Mouse (Mus musculus) G1E (cell line): ENCODE data around the gene Mob1a. TPM values are rescaled to one million over a fixed set of nuclear protein-coding genes. Genes with fewer than 3 reads are reported as not detected.
"Not testable (repeated sequence)": the region's sequence is repeated elsewhere in the genome, so short reads cannot be mapped to it uniquely, and the experiment has no call there.

Experiments
- ATAC-seq: 2 replicates; pipeline ENCODE4 v1.8.0; 2016; ENCODE audit warnings: mild to moderate bottlenecking; ENCODE audit not compliant: insufficient number of reproducible peaks, poor library complexity, low FRiP score, severe bottlenecking; ENCODE audit errors: extremely low read depth
- DNase-seq: peaks from one replicate; pipeline ENCODE4 v3.0.0; 2012; ENCODE audit warnings: low spot score
- H3K27me3 ChIP-seq: 2 replicates; pipeline ENCODE4 v1.6.1; 2012; ENCODE audit warnings: mild to moderate bottlenecking, low read length, inconsistent platforms; ENCODE audit not compliant: insufficient read depth
- H3K36me3 ChIP-seq: replicated peaks from 2 replicates; pipeline ENCODE3; 2012; ENCODE audit warnings: mild to moderate bottlenecking, inconsistent platforms
- H3K4me1 ChIP-seq: 2 replicates; pipeline ENCODE4 v1.6.1; 2012; ENCODE audit warnings: low read depth, low read length, inconsistent platforms, mixed read lengths; ENCODE audit not compliant: insufficient read depth
- H3K4me3 ChIP-seq: 2 replicates; pipeline ENCODE4 v1.5.1; 2012; ENCODE audit warnings: low read depth, mild to moderate bottlenecking, inconsistent platforms, low read length, moderate library complexity, mixed read lengths
- H3K9me3 ChIP-seq: replicated peaks from 2 replicates; pipeline ENCODE4 v1.6.1; 2012; ENCODE audit warnings: inconsistent platforms
- CTCF ChIP-seq: IDR thresholded peaks from 2 replicates; pipeline ENCODE4 v1.5.1; 2012; ENCODE audit warnings: low read depth, low read length, inconsistent platforms, mixed read lengths
- GATA1 ChIP-seq: IDR thresholded peaks from 2 replicates; pipeline ENCODE4 v1.6.1; 2012; ENCODE audit warnings: borderline replicate concordance, low read length, inconsistent platforms, mixed read lengths
- GATA2 ChIP-seq: IDR thresholded peaks from 2 replicates; pipeline ENCODE4 v1.6.1; 2012; ENCODE audit warnings: low read depth, low read length, inconsistent platforms, borderline replicate concordance
- POLR2AphosphoS5 ChIP-seq: IDR thresholded peaks from 2 replicates; pipeline ENCODE4 v1.6.1; 2012; ENCODE audit warnings: low read depth, low read length, inconsistent platforms; ENCODE audit not compliant: insufficient replicate concordance
- TAL1 ChIP-seq: conservative IDR thresholded peaks from 2 replicates; pipeline ENCODE4 v1.6.1; 2012; ENCODE audit warnings: low read depth, low read length, inconsistent platforms, mixed read lengths
- polyA plus RNA-seq: library from polyadenylated mRNA; stranded (reverse); fragments of >175 nt; gene quantifications from 2 replicates; pipeline ENCODE4 v1.2.3, GENCODE M21; 2012
- total RNA-seq, 2 experiments: library from RNA; stranded (forward) in 1 of 2; stranded (reverse) in 1 of 2; fragments of 200-1000 nt in 1 of 2; fragments of >200 nt in 1 of 2; fragmentation: Nextera tagmentation in 1 of 2; gene quantifications; 2 replicates each; pipeline ENCODE4 v1.2.3; 2014 to 2017

Mob1a gene
- total and polyA plus RNA-seq, 3 experiments = 119 to 236 (median 142) TPM

GRCm38 (mm10) chr6:83326761-83327160 is 945 bp downstream of the Mob1a start:
- Histone ChIP-seq H3K4me1 (peaks cover 39% of the 10 kb centered on the region), H3K36me3 (peaks cover 49% of the 10 kb centered on the region), H3K27me3 (no peaks in the 10 kb centered on the region), H3K9me3 (no peaks in the 10 kb centered on the region), H3K4me3 (peak overlapping the region; percentile 82)
- no peak for TF ChIP-seq POLR2AphosphoS5
- no peak for TF ChIP-seq GATA2
- TF ChIP-seq TAL1 = no peak
- TF ChIP-seq CTCF = no peak
- no peak for TF ChIP-seq GATA1
- DNase-seq (no peak), ATAC-seq (no peak)

GRCm38 (mm10) chr6:83327591-83328190 is 1.9 kb downstream of the Mob1a start:
- Histone ChIP-seq H3K4me3 (peak overlapping the region; percentile 82; the same call in 1 of the 2 replicates), H3K27me3 (no peaks in the 10 kb centered on the region), H3K9me3 (no peaks in the 10 kb centered on the region), H3K4me1 (peaks cover 34% of the 10 kb centered on the region), H3K36me3 (peaks cover 55% of the 10 kb centered on the region)
- no peak for ATAC-seq
- DNase-seq = no peak
- TF ChIP-seq POLR2AphosphoS5 (no peak), GATA1 (no peak), CTCF (no peak), TAL1 (no peak)

GRCm38 (mm10) chr6:83341387-83341786 is 15.6 kb downstream of the Mob1a start:
- Histone ChIP-seq H3K4me3 (no peak overlapping the region), H3K4me1 (peaks cover 3% of the 10 kb centered on the region; the same call in 1 of the 2 replicates), H3K27me3 (no peaks in the 10 kb centered on the region), H3K36me3 (peaks cover 75% of the 10 kb centered on the region), H3K9me3 (no peaks in the 10 kb centered on the region)
- TF ChIP-seq GATA1 (no peak), CTCF (no peak), GATA2 (no peak), POLR2AphosphoS5 (no peak), TAL1 (no peak)
- DNase-seq = no peak
- no peak for ATAC-seq

GRCm38 (mm10) chr6:83342957-83343356 is 17.1 kb downstream of the Mob1a start:
- TF ChIP-seq CTCF = no peak
- no peak for TF ChIP-seq GATA1
- no peak for TF ChIP-seq POLR2AphosphoS5
- TF ChIP-seq GATA2 = no peak
- no peak for TF ChIP-seq TAL1

GRCm38 (mm10) chr6:83345285-83345684 is 19.5 kb downstream of the Mob1a start:
- not testable (repeated sequence) for DNase-seq, H3K9me3 ChIP-seq, ATAC-seq, H3K27me3 ChIP-seq, H3K4me3 ChIP-seq
- H3K36me3 ChIP-seq = peaks cover 60% of the 10 kb centered on the region
- peaks cover 28% of the 10 kb centered on the region for H3K4me1 ChIP-seq

More at GRCm38 (mm10) chr6:83342957-83343356, 17.1 kb downstream of the Mob1a start:
- Histone ChIP-seq H3K9me3 (no peaks in the 10 kb centered on the region), H3K4me1 (peaks cover 11% of the 10 kb centered on the region), H3K36me3 (peaks cover 68% of the 10 kb centered on the region), H3K4me3 (no peak overlapping the region), H3K27me3 (no peaks in the 10 kb centered on the region)
- DNase-seq = no peak
- no peak for ATAC-seq

DNA sequence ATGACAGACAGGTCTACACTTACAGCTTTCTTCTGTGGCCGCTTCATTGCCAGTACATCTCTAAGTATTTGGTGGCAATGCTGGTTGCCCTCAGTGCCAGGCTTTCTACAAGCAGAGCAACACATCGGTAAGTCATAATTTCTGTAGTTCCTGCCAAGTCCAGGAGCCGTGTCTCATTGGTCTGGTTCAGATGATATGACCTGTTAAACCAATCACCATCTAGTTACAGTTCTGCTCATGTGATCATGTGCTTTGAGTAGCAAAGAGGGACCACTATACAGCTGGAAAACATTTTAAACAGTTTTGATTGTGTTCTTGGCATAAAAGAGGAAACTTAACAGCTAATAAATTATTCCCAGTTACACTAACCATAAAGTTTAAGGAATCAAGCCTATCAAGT is 22.1 kb downstream of the Mob1a start:
- Histone ChIP-seq H3K4me1 (peaks cover 53% of the 10 kb centered on the region), H3K36me3 (peaks cover 56% of the 10 kb centered on the region), H3K27me3 (no peaks in the 10 kb centered on the region), H3K4me3 (peak overlapping the region; percentile 2; the same call in 1 of the 2 replicates), H3K9me3 (no peaks in the 10 kb centered on the region)
- DNase-seq (no peak), ATAC-seq (no peak)
- TF ChIP-seq CTCF (no peak), TAL1 (no peak), POLR2AphosphoS5 (no peak), GATA1 (no peak), GATA2 (no peak)

DNA sequence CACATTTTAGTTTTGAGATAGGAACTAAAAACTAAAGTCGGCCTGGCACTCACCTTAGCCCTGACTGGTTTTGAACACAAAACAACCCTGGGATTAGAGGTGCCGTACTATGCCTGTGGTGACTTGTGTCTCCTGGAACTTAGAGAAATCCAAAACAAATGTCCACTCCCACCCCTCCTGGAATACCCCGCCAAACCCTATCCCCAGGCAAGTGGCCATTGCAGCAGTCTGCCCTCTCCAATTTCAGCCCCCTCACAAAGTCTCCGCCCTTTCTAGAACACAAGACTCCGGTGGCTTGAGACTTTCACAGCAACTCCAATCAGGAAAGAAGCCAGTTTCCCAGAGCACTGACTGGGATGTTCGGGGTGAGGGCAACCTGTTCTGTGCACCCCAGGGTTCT is 23.1 kb downstream of the Mob1a start, which contains the start of gene Bola3:
Gene Bola3 (plus strand): TSS at position 275 of the 400 bp plus-strand sequence.
- ATAC-seq = no peak

More for the DNA sequence above, 23.1 kb downstream of the Mob1a start, which contains the start of gene Bola3:
- Histone ChIP-seq H3K27me3 (no peaks in the 10 kb centered on the region), H3K4me3 (peak within 1 kb of the TSS; percentile 82), H3K4me1 (peaks cover 61% of the 10 kb centered on the region), H3K9me3 (no peaks in the 10 kb centered on the region), H3K36me3 (peaks cover 59% of the 10 kb centered on the region)
- DNase-seq = no peak
- TF ChIP-seq GATA2 = no peak
- no peak for TF ChIP-seq GATA1
- TF ChIP-seq TAL1 = no peak
- TF ChIP-seq CTCF = no peak
- TF ChIP-seq POLR2AphosphoS5 = no peak
